In the genomic region with DNA sequence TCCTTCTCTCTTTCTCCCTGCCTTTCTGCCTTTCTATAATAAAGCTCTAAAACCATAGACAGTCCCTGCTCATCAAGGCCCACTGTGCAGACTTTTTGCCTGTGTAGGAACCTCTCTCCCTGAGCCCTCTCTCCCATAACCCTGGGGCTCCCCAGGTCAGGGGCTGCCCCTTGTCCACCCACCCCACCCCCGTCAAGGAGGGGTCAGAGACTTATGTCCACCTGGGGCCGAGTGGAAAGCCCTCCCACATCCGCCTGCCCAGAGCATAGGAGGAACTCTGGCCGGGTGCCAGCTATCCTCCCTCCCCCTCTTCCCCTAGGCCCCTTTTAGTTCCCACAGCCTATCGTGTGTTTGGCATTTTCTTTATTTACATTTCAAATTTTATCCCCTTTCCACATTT, we compare ENCODE assay signal across 24 mouse cellular contexts.
A peak's percentile ranks its signal among the peaks of the same experiment; 100 is the strongest.
DNase-seq lines count a peak whose midpoint lies in the region; ATAC-seq and TF ChIP-seq lines count a peak whose summit lies in the region.
"Had no signal": no experiment of that assay in that cellular context is flagged by ENCODE, and none has a peak within 500 bp of the region (broad histone marks: within the 10 kb centered on the region; RNA-seq: fewer than 3 reads in every experiment).

No protein-coding gene starts in this region.

- no peaks in the 10 kb centered on the region for H3K4me1 ChIP-seq in kidney, embryonic 16.5 days (ENCODE audit: insufficient read depth, low read length)
- H3K4me1 ChIP-seq in lung, embryonic 15.5 days: no peaks in the 10 kb centered on the region
- H3K4me1 ChIP-seq in lung, adult 2 months (ENCODE audit: control insufficient read depth, insufficient read depth, low read length): no peaks in the 10 kb centered on the region
- H3K4me1 ChIP-seq in stomach, embryonic 14.5 days (ENCODE audit: control insufficient read depth, insufficient read depth, low read length): no peaks in the 10 kb centered on the region
- no peaks in the 10 kb centered on the region for H3K4me1 ChIP-seq in stomach, postnatal 0 days (replicated peaks; ENCODE audit: control insufficient read depth, insufficient read depth)
- H3K4me1 ChIP-seq: embryonic facial prominence, embryonic 13.5 days; forebrain, embryonic 12.5 days; hindbrain, embryonic 12.5 days had no signal

- TF ChIP-seq EP300 in stomach, postnatal 0 days (optimal IDR thresholded peaks at IDR 0.05): no peak

- H3K27ac ChIP-seq in kidney, embryonic 16.5 days (ENCODE audit: low read length): no peak overlapping the region
- H3K27ac ChIP-seq in lung, embryonic 15.5 days: no peak overlapping the region
- H3K27ac ChIP-seq in stomach, embryonic 14.5 days (ENCODE audit: low read length): no peak overlapping the region
- no peak overlapping the region for H3K27ac ChIP-seq in stomach, postnatal 0 days (replicated peaks)
- H3K27ac ChIP-seq: embryonic facial prominence, embryonic 13.5 days; forebrain, embryonic 12.5 days; heart, adult 2 months; hindbrain, embryonic 12.5 days had no signal

- H3K27me3 ChIP-seq in kidney, embryonic 16.5 days (ENCODE audit: insufficient read depth, low read length): no peaks in the 10 kb centered on the region
- no peaks in the 10 kb centered on the region for H3K27me3 ChIP-seq in lung, embryonic 15.5 days
- H3K27me3 ChIP-seq in stomach, embryonic 14.5 days (ENCODE audit: control insufficient read depth, insufficient read depth, low read length): no peaks in the 10 kb centered on the region
- H3K27me3 ChIP-seq in stomach, postnatal 0 days (ENCODE audit: control insufficient read depth, insufficient read depth, low read length): no peaks in the 10 kb centered on the region
- H3K27me3 ChIP-seq: embryonic facial prominence, embryonic 13.5 days; forebrain, embryonic 12.5 days; hindbrain, embryonic 12.5 days had no signal

- H3K36me3 ChIP-seq in kidney, embryonic 16.5 days (ENCODE audit: insufficient read depth, low read length): no peaks in the 10 kb centered on the region
- H3K36me3 ChIP-seq in lung, embryonic 15.5 days: no peaks in the 10 kb centered on the region
- no peaks in the 10 kb centered on the region for H3K36me3 ChIP-seq in stomach, embryonic 14.5 days (ENCODE audit: control insufficient read depth, insufficient read depth, low read length)
- H3K36me3 ChIP-seq in stomach, postnatal 0 days (ENCODE audit: control insufficient read depth, insufficient read depth, low read length): no peaks in the 10 kb centered on the region
- H3K36me3 ChIP-seq: embryonic facial prominence, embryonic 13.5 days; forebrain, embryonic 12.5 days; G1E; hindbrain, embryonic 12.5 days had no signal

- TF ChIP-seq POLR2A in lung, adult 2 months (IDR thresholded peaks at IDR 0.05; ENCODE audit: borderline replicate concordance, extremely low read depth, low read depth, low read length): no peak

- 45% methylated on average over 5 of the region's 5 CpGs for WGBS in kidney, embryonic 16.5 days
- 35% methylated on average over 5 of the region's 5 CpGs for WGBS in lung, embryonic 15.5 days
- WGBS in lung, adult 2 months: 36% methylated on average over 5 of the region's 5 CpGs
- WGBS in stomach, embryonic 14.5 days: 39% methylated on average over 5 of the region's 5 CpGs
- WGBS in stomach, postnatal 0 days: 45% methylated on average over 5 of the region's 5 CpGs

- no peak overlapping the region for H3K4me3 ChIP-seq in kidney, embryonic 16.5 days (ENCODE audit: low read length)
- H3K4me3 ChIP-seq in lung, embryonic 15.5 days: no peak overlapping the region
- H3K4me3 ChIP-seq in lung, adult 2 months (replicated peaks; ENCODE audit: extremely low read depth, low read depth, low read length): no peak overlapping the region
- H3K4me3 ChIP-seq in stomach, embryonic 14.5 days (ENCODE audit: low read depth, low read length): no peak overlapping the region
- H3K4me3 ChIP-seq in stomach, postnatal 0 days (ENCODE audit: low read depth, low read length): no peak overlapping the region
- H3K4me3 ChIP-seq: embryonic facial prominence, embryonic 13.5 days; forebrain, embryonic 12.5 days; heart, adult 2 months; hindbrain, embryonic 12.5 days had no signal

- 0 out of 2 replicates have a peak, but pooled peaks have one; percentile 27 for ATAC-seq in kidney, embryonic 16.5 days (ENCODE audit: low FRiP score, low TSS enrichment)
- peak; percentile 59; the same call in 1 of the 2 replicates for ATAC-seq in lung, embryonic 15.5 days (ENCODE audit: borderline replicate concordance, extremely low read depth, low FRiP score, low TSS enrichment)
- 0 out of 2 replicates have a peak, but pooled peaks have one; percentile 37 for ATAC-seq in stomach, embryonic 14.5 days (ENCODE audit: insufficient number of reproducible peaks, insufficient read depth, low FRiP score, low read depth)
- ATAC-seq in stomach, postnatal 0 days (ENCODE audit: low FRiP score, low TSS enrichment): no peak
- ATAC-seq: CD4-positive, CD25-positive, alpha-beta regulatory T cell, adult 4 months; forebrain, embryonic 16.5 days had no signal

- TF ChIP-seq CTCF in lung, adult 2 months (IDR thresholded peaks at IDR 0.05; ENCODE audit: insufficient read depth, low read length): no peak
- TF ChIP-seq CTCF in stomach, postnatal 0 days (IDR thresholded peaks at IDR 0.05; ENCODE audit: low read depth): no peak

- no peaks in the 10 kb centered on the region for H3K9me3 ChIP-seq in kidney, embryonic 16.5 days (ENCODE audit: low read length)
- no peaks in the 10 kb centered on the region for H3K9me3 ChIP-seq in lung, embryonic 15.5 days
- H3K9me3 ChIP-seq in stomach, embryonic 14.5 days (ENCODE audit: control insufficient read depth, low read depth, low read length): no peaks in the 10 kb centered on the region
- H3K9me3 ChIP-seq in stomach, postnatal 0 days (ENCODE audit: control insufficient read depth, low read length): no peaks in the 10 kb centered on the region
- H3K9me3 ChIP-seq: embryonic facial prominence, embryonic 13.5 days; forebrain, embryonic 12.5 days; G1E had no signal

- H3K4me2 ChIP-seq in kidney, embryonic 16.5 days (replicated peaks; ENCODE audit: low read depth, low read length): no peak overlapping the region
- H3K4me2 ChIP-seq in lung, embryonic 15.5 days: no peak overlapping the region
- H3K4me2 ChIP-seq in stomach, embryonic 14.5 days (replicated peaks; ENCODE audit: low read depth, low read length): no peak overlapping the region
- H3K4me2 ChIP-seq in stomach, postnatal 0 days (replicated peaks; ENCODE audit: low read depth): no peak overlapping the region
- H3K4me2 ChIP-seq: embryonic facial prominence, embryonic 13.5 days; forebrain, embryonic 12.5 days; heart, embryonic 11.5 days; hindbrain, embryonic 12.5 days had no signal

- DNase-seq in embryo, embryonic 11 days: peak; percentile 0
- DNase-seq in embryo, embryonic 9.5 days (ENCODE audit: extremely low spot score): no peak
- DNase-seq in kidney, postnatal 14 days: no peak
- no peak for DNase-seq in lung, adult 2 months
- no peak for DNase-seq in stomach, postnatal 0 days (ENCODE audit: low spot score)
- DNase-seq: adrenal gland, adult 8-10 months; adrenal gland, postnatal 36 days; B cell, adult 2 months; cerebellum, adult 11 months; cerebellum, adult 8-10 months; cerebellum, postnatal 14 days; gastrocnemius, postnatal 10 days; heart, adult 2 months; heart, postnatal 4 days had no signal

- H3K9ac ChIP-seq in kidney, embryonic 16.5 days (replicated peaks; ENCODE audit: low read length): no peak overlapping the region
- no peak overlapping the region for H3K9ac ChIP-seq in lung, embryonic 15.5 days
- H3K9ac ChIP-seq in stomach, embryonic 14.5 days (replicated peaks; ENCODE audit: low read depth, low read length): no peak overlapping the region
- no peak overlapping the region for H3K9ac ChIP-seq in stomach, postnatal 0 days (ENCODE audit: low read length)
- H3K9ac ChIP-seq: embryonic facial prominence, embryonic 13.5 days; forebrain, embryonic 12.5 days; hindbrain, embryonic 12.5 days had no signal
